Mouse (Mus musculus) heart, postnatal 10 days (tissue): ENCODE measurements around the gene Cst7. TPM values are rescaled to one million over a fixed set of nuclear protein-coding genes. Genes with fewer than 3 reads are reported as not detected.

Experiments
- DNase-seq, 2 experiments: peaks; one replicate each; pipeline ENCODE4 v3.0.0; 2021
- intact Hi-C: fragments of 180-260 bp; cut with DNase I; formaldehyde crosslinking; loops from one replicate; pipeline ENCODE4 v1.15.1; 2025
- total RNA-seq, 2 experiments: library from RNA; stranded (reverse); gene quantifications; 2 replicates each; pipeline ENCODE4 v1.2.3; 2021

Gene Cst7
- total RNA-seq, 2 experiments from 2014 or later = not detected

DNA sequence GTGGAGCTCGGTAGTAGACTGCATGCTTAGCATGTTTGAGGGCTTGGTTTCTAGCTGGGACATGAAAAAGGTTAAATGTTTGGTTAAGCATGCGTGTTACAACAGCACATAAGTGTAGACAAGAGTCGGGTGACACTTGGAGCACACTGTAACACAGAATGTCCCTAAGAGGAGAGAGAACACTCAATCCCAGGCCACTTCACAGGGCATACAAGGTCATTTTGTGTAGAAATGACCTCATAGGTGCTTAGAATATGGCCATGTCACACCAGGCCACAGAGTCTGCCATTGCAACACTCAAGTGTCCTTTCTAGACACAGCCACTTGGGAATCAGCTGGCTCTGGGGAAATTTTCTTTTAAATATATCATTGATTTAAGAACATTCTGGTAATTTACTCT lies 53.7 kb downstream of the Cst7 start:
- intact Hi-C loops = no loop called here
- DNase-seq = no peak

- no peak for DNase-seq
- intact Hi-C loops = no loop called here
These were observed 54.7 kb downstream of the Cst7 start for GRCm38 (mm10) chr2:150624926-150625325.

DNA sequence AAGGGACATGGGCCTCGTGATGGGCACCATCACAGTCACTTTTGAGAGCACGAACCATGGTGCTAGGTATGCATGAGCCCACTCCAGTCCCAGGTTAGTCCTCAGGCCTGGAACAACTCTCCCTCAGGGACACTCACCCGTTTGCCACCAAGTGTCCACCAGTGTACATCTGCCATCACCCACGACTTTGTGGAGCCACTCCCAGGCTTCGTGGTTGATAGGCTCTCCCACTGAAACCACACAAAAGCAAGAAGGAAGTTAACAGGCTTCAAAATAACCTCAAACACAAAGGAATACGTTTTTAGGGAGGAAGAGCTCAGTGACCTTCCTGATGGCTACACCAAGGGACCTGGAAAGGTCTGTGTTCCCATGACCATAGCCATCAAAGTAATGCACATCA lies 56.9 kb downstream of the Cst7 start:
- intact Hi-C loops = no loop called here
- no peak for DNase-seq

Other genes with a start within 250 kb of the Cst7 start
- 1 to 10 TPM; 1.2 to 1.9 TPM for gene Gm10130, start 246.7 kb upstream of the Cst7 start, total RNA-seq
- gene 3300002I08Rik, start 207.7 kb upstream of the Cst7 start, total RNA-seq = 1 to 10 TPM; 3.2 to 3.9 TPM
- gene Zfp442, start 118.9 kb upstream of the Cst7 start, total RNA-seq = 1 to 10 TPM; 4.0 to 8.4 TPM
- under 1 TPM; 0.30 to 0.53 TPM for gene Zfp345, start 85.3 kb upstream of the Cst7 start, total RNA-seq
- gene Apmap, start 38.2 kb downstream of the Cst7 start, total RNA-seq = 10 to 100 TPM; 45.6 to 62.8 TPM
- 10 to 100 TPM; 66.8 to 68.2 TPM for gene Acss1, start 98.1 kb downstream of the Cst7 start, total RNA-seq
- gene Vsx1, start 118.9 kb downstream of the Cst7 start, total RNA-seq = not detected
- 10 to 100 TPM; 15.2 to 16.1 TPM for gene Entpd6, start 178.6 kb downstream of the Cst7 start, total RNA-seq
- 100 to 1,000 TPM; 374 to 404 TPM for gene Pygb, start 216.3 kb downstream of the Cst7 start, total RNA-seq